Mouse (Mus musculus) liver, embryonic 14.5 days (tissue): Measurements from ENCODE around the gene Hyls1. TPM values are rescaled to one million over a fixed set of nuclear protein-coding genes. Genes with fewer than 3 reads are reported as not detected.
"Not testable (repeated sequence)": the region's sequence is repeated elsewhere in the genome, so short reads cannot be mapped to it uniquely, and the experiment has no call there.

ENCODE experiments used
- ATAC-seq: fragments of 200-750 bp; cut with Nextera tagmentation; 2 replicates; pipeline ENCODE4 v1.8.0; 2017; ENCODE audit warnings: moderate number of reproducible peaks, mild to moderate bottlenecking, moderate library complexity; ENCODE audit not compliant: insufficient read depth
- DNase-seq, 3 experiments: peaks; one replicate each; pipeline ENCODE4 v3.0.0-alpha.2; 2012 to 2013; ENCODE audit warnings: low read depth in 3 of 3, low spot score in 3 of 3
- H3K27ac ChIP-seq: fragments of 300-500 bp; sonication (generic); 2 replicates; pipeline ENCODE4 v1.5.1; 2014; ENCODE audit warnings: moderate library complexity, mild to moderate bottlenecking, control low read depth, inconsistent platforms
- H3K27me3 ChIP-seq: fragments of 300-500 bp; sonication (generic); 2 replicates; pipeline ENCODE4 v1.6.1; 2014; ENCODE audit warnings: mild to moderate bottlenecking, low read length, moderate library complexity; ENCODE audit not compliant: control insufficient read depth, insufficient read depth
- H3K36me3 ChIP-seq: fragments of 300-500 bp; sonication (generic); replicated peaks from 2 replicates; pipeline ENCODE4 v1.6.1; 2014; ENCODE audit warnings: low read depth; ENCODE audit not compliant: control insufficient read depth, insufficient read depth
- H3K4me1 ChIP-seq, 2 experiments: fragments of 200-500 bp in 1 of 2; fragments of 300-500 bp in 1 of 2; sonication (generic) in 1 of 2; replicated peaks; 2 replicates each; pipeline ENCODE4 v1.6.1; 2012 to 2014; ENCODE audit warnings: antibody characterized with exemption in 1 of 2, inconsistent platforms in 1 of 2, low read length in 1 of 2; ENCODE audit not compliant: control insufficient read depth in 2 of 2, insufficient read depth in 2 of 2
- H3K4me2 ChIP-seq: fragments of 300-500 bp; sonication (generic); 2 replicates; pipeline ENCODE4 v1.6.1; 2014; ENCODE audit warnings: low read depth, mild to moderate bottlenecking, control low read depth, moderate library complexity
- H3K4me3 ChIP-seq, 2 experiments: fragments of 200-500 bp in 1 of 2; fragments of 300-500 bp in 1 of 2; sonication (generic) in 1 of 2; 2 replicates each; pipeline ENCODE4 v1.5.1; 2012 to 2014; ENCODE audit warnings: low read depth in 2 of 2, low read length in 2 of 2, mild to moderate bottlenecking in 2 of 2, control low read depth in 1 of 2, inconsistent platforms in 1 of 2, moderate library complexity in 1 of 2; ENCODE audit not compliant: insufficient read depth in 1 of 2
- H3K9ac ChIP-seq: fragments of 300-500 bp; sonication (generic); replicated peaks from 2 replicates; pipeline ENCODE4 v1.6.1; 2014; ENCODE audit warnings: mild to moderate bottlenecking, control low read depth, moderate library complexity
- H3K9me3 ChIP-seq: fragments of 300-500 bp; sonication (generic); 2 replicates; pipeline ENCODE4 v1.6.1; 2016; ENCODE audit warnings: low read length, mixed read lengths; ENCODE audit not compliant: control insufficient read depth
- CTCF ChIP-seq: IDR thresholded peaks from 2 replicates; pipeline ENCODE4 v1.5.1; 2016; ENCODE audit warnings: antibody characterized with exemption, low read depth, control low read depth
- EP300 ChIP-seq: IDR thresholded peaks from 2 replicates; pipeline ENCODE4 v1.6.1; 2016; ENCODE audit warnings: antibody characterized with exemption, low read depth
- WGBS: fragments of 180-500 bp; shearing (Covaris S2); extraction: QIAGEN DNeasy Blood & Tissue Kit; methylation state at CpG from one replicate; pipeline ENCODE4 v1.1.7; 2014; ENCODE audit not compliant: insufficient replicate concordance; 5-methylcytosine and 5-hydroxymethylcytosine counted together
- polyA plus RNA-seq, 2 experiments: library from polyadenylated mRNA; depleted of rRNA in 1 of 2; stranded (reverse) in 1 of 2; unstranded in 1 of 2; fragments of >200 nt; fragmentation: Nextera tagmentation in 1 of 2; extraction: Ambion mirVana in 1 of 2; gene quantifications; 2 replicates each; pipeline versions ENCODE4 v1.2.1 to v1.2.3; 2012 to 2014

Gene Hyls1
- polyA plus RNA-seq (2012; rRNA removed) (2.3 and 3.9 TPM in 2 replicates), polyA plus RNA-seq (2014; fragmentation: Nextera tagmentation; extraction: Ambion mirVana) (8.6 and 9.1 TPM in 2 replicates)

GRCm38 (mm10) chr9:35569571-35570534 is at the start of gene Hyls1, which contains the start of gene Pate2:
Hyls1 (minus strand) TSS chr9:35570398.
Pate2 (plus strand) TSS chr9:35570284.
- peak; percentile 96 for ATAC-seq
- Histone ChIP-seq H3K4me1 (peaks cover 0 to 4% of the 10 kb centered on the region in 2 experiments; a peak in 2 of 4 replicates), H3K27me3 (peaks cover 9% of the 10 kb centered on the region), H3K9me3 (no peaks in the 10 kb centered on the region), H3K9ac (peak within 1 kb of the TSS; percentile 96), H3K4me3 (peak within 1 kb of the TSS; percentile 74 to 99), H3K27ac (peak within 1 kb of the TSS; percentile 85), H3K4me2 (peak within 1 kb of the TSS; percentile 84), H3K36me3 (peaks cover 30% of the 10 kb centered on the region)
- under 1% methylated on average over 86 of the region's 86 CpGs for WGBS
- TF ChIP-seq EP300 (0 out of 2 replicates have a peak, but pooled peaks have one; percentile 16), CTCF (peak; percentile 46; the same call in 1 of the 2 replicates)
- peak; percentile 95 to 96 (median 96) for DNase-seq

DNA sequence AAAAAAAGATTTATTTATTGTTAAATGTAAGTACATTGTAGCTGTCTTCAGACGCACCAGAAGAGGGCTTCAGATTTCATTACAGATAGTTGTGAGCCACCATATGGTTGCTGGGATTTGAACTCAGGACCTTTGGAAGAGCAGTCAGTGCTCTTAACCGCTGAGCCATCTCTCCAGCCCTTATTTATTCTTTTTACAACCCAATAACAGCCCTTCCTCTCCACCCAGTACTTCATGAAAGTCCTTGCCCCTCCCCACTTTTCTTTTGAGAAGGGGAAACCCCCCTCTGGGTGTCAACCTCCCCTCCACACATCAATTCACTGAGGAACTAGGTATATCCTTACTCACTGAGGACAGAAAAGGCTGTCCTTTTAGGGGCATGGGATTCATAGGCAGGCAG is 46.6 kb upstream of the Hyls1 start:
- not testable (repeated sequence) for H3K9ac ChIP-seq, H3K27ac ChIP-seq, H3K4me2 ChIP-seq, ATAC-seq, H3K9me3 ChIP-seq, DNase-seq, H3K4me1 ChIP-seq, H3K36me3 ChIP-seq, H3K4me3 ChIP-seq, H3K27me3 ChIP-seq
- 38% methylated on average over 2 of the region's 2 CpGs for WGBS

- H3K4me1 ChIP-seq = no peaks in the 10 kb centered on the region
- no peak overlapping the region for H3K4me2 ChIP-seq
- 19% methylated on average over 2 of the region's 2 CpGs for whole genome bisulfite sequencing
- DNase-seq (no peak), ATAC-seq (no peak)
- TF ChIP-seq EP300 (no peak), CTCF (peak; percentile 12; the same call in 1 of the 2 replicates)
- no peak overlapping the region for H3K9ac ChIP-seq
- no peaks in the 10 kb centered on the region for H3K27me3 ChIP-seq
- no peaks in the 10 kb centered on the region for H3K36me3 ChIP-seq
- H3K9me3 ChIP-seq = no peaks in the 10 kb centered on the region
- H3K4me3 ChIP-seq = no peak overlapping the region
- no peak overlapping the region for H3K27ac ChIP-seq
These were observed 43.8 kb upstream of the Hyls1 start for GRCm38 (mm10) chr9:35614005-35614404.

- Histone ChIP-seq H3K4me2 (no peak within 1 kb of the TSS), H3K27ac (no peak within 1 kb of the TSS), H3K9ac (no peak within 1 kb of the TSS), H3K36me3 (no peaks in the 10 kb centered on the region), H3K27me3 (no peaks in the 10 kb centered on the region), H3K9me3 (no peaks in the 10 kb centered on the region), H3K4me3 (no peak within 1 kb of the TSS), H3K4me1 (no peaks in the 10 kb centered on the region)
- DNase-seq = no peak
- 50% methylated on average over 1 of the region's 1 CpGs for WGBS
- TF ChIP-seq EP300 (no peak), CTCF (no peak)
- no peak for ATAC-seq
These were observed 41.6 kb upstream of the Hyls1 start, which contains the start of gene Pate4 for GRCm38 (mm10) chr9:35611841-35612240. Pate4 (minus strand) TSS chr9:35611941.
